Mouse (Mus musculus) ES-Bruce4 (cell line): ENCODE measurements around the gene Ctnnd2. TPM values are rescaled to one million over a fixed set of nuclear protein-coding genes. Genes with fewer than 3 reads are reported as not detected.

Source experiments
- H3K27ac ChIP-seq: 2 replicates; pipeline ENCODE4 v1.5.1; 2012; ENCODE audit warnings: low read length, inconsistent platforms; ENCODE audit not compliant: insufficient read depth
- H3K27me3 ChIP-seq: 2 replicates; pipeline ENCODE4 v1.6.1; 2012; ENCODE audit warnings: mild to moderate bottlenecking, low read length, inconsistent platforms; ENCODE audit not compliant: control insufficient read depth, poor library complexity, insufficient read depth, severe bottlenecking
- H3K36me3 ChIP-seq: 2 replicates; pipeline ENCODE4 v1.6.1; 2012; ENCODE audit warnings: inconsistent platforms, mild to moderate bottlenecking, low read length, moderate library complexity; ENCODE audit not compliant: control insufficient read depth, poor library complexity, insufficient read depth, severe bottlenecking
- H3K4me1 ChIP-seq: one replicate; pipeline ENCODE4 v1.8.1; 2011; ENCODE audit warnings: low read length; ENCODE audit not compliant: control insufficient read depth, insufficient read depth
- H3K4me3 ChIP-seq: 2 replicates; pipeline ENCODE4 v1.5.1; 2011; ENCODE audit warnings: low read depth, mild to moderate bottlenecking, low read length
- H3K9ac ChIP-seq: 2 replicates; pipeline ENCODE4 v1.6.1; 2012; ENCODE audit warnings: low read depth, mild to moderate bottlenecking, inconsistent platforms; ENCODE audit not compliant: poor library complexity, severe bottlenecking
- H3K9me3 ChIP-seq: replicated peaks from 2 replicates; pipeline ENCODE4 v1.6.1; 2012; ENCODE audit warnings: mild to moderate bottlenecking, low read length, inconsistent platforms; ENCODE audit not compliant: control insufficient read depth, poor library complexity, insufficient read depth, severe bottlenecking
- CTCF ChIP-seq: IDR thresholded peaks from one replicate; pipeline ENCODE4 v1.8.1; 2011; ENCODE audit warnings: low read depth, low read length
- EP300 ChIP-seq: IDR thresholded peaks from 2 replicates; pipeline ENCODE4 v1.6.1; 2011; ENCODE audit warnings: low read depth, low read length; ENCODE audit not compliant: insufficient read depth
- POLR2A ChIP-seq: IDR thresholded peaks from one replicate; pipeline ENCODE4 v1.8.1; 2011; ENCODE audit warnings: low read length; ENCODE audit not compliant: insufficient read depth
- polyA plus RNA-seq: library from polyadenylated mRNA; stranded (reverse); fragments of >200 nt; gene quantifications from 2 replicates; pipeline ENCODE4 v1.2.4, GENCODE M21; 2011; ENCODE audit warnings: low read depth; ENCODE audit not compliant: missing spikeins, insufficient read depth, insufficient read length

The Ctnnd2 gene
- polyA plus RNA-seq, 1 experiment = 2.4 TPM

DNA sequence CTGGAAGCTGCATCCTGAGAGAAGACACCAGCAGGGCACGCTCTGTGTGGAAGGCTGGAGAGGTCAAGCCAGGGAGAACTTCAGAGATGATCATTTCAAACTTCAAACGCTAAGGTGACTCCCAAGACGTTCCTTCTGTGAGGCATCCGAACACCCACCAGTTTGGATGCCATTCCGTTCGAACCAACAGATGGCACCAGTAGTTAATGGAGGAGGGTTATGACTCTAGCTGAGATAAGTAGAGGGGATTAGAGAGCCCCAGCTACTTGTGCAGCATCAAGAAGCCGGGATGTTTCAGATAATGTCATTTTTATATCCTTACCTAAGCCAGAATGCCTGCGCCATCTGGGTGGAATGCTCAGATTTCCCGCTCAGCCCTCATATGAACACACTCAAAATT lies 251.9 kb downstream of the Ctnnd2 start:
- H3K4me3 ChIP-seq = no peak overlapping the region
- no peaks in the 10 kb centered on the region for H3K4me1 ChIP-seq
- no peak overlapping the region for H3K9ac ChIP-seq
- no peaks in the 10 kb centered on the region for H3K9me3 ChIP-seq
- H3K27me3 ChIP-seq = no peaks in the 10 kb centered on the region
- no peak overlapping the region for H3K27ac ChIP-seq
- no peaks in the 10 kb centered on the region for H3K36me3 ChIP-seq
- TF ChIP-seq POLR2A = no peak
- TF ChIP-seq CTCF = no peak
- no peak for TF ChIP-seq EP300

DNA sequence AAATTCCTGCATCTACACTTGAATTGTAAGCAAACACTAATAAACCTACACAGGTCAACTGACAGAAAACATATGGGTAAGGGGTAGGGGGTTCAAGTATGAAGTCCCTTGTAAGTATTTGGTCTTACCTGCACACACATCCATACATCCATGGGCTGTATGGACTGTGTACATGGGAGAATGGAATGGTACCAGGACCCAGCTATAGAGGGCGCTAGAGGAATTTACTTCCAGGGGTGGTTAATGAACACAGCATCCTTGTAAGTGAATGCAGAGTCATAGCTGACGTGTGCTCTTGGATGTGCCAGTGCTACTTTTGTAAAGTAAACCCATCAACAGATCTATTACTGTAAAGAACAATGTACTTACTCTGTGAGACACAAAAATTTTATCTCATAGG lies 254.9 kb downstream of the Ctnnd2 start:
- H3K4me3 ChIP-seq = no peak overlapping the region
- no peaks in the 10 kb centered on the region for H3K27me3 ChIP-seq
- no peaks in the 10 kb centered on the region for H3K36me3 ChIP-seq
- H3K9ac ChIP-seq = no peak overlapping the region
- TF ChIP-seq POLR2A (no peak), EP300 (no peak), CTCF (no peak)
- no peaks in the 10 kb centered on the region for H3K4me1 ChIP-seq
- no peaks in the 10 kb centered on the region for H3K9me3 ChIP-seq
- no peak overlapping the region for H3K27ac ChIP-seq

DNA sequence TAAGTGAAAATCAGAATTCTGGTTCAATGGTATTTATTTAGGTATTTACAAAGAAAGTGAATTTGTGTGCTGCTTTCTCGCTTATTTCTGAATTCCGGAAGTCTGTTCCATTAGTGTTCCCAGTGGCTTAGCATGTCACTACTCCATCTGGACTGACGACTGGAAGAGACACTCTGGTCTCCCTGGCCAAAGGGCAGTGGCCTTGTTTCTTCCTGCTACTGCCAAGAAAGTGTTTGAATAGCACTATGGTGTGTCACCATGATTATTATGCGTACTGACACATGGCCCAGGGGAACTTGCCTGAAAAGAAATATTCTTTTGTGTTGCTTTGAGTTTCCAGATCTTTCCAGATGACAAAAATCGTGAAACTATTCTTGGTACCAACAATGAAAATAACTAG lies 266.7 kb downstream of the Ctnnd2 start:
- H3K4me3 ChIP-seq = no peak overlapping the region
- H3K9ac ChIP-seq = no peak overlapping the region
- TF ChIP-seq CTCF = no peak
- no peak for TF ChIP-seq POLR2A
- no peak overlapping the region for H3K27ac ChIP-seq
- H3K36me3 ChIP-seq = no peaks in the 10 kb centered on the region
- H3K27me3 ChIP-seq = no peaks in the 10 kb centered on the region
- no peaks in the 10 kb centered on the region for H3K4me1 ChIP-seq
- H3K9me3 ChIP-seq = no peaks in the 10 kb centered on the region

DNA sequence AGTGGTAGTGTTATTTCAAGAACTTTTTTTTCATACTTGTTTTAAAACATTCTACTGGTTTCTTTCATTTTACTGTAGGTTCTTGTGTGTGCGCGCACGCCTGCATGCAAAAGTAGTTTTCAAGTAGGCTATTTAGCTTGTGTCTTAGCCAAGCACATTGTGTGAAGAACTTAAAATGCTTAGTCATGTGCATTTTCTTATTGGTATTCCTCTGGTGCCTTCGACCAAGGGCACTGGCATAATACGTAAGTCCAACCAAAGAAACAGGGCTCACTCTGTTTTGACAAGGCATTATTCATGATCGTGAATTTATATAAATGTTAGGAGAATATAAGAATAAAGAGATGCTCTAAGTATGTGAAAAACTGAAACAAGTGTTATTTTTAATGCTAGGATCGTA lies 278.4 kb downstream of the Ctnnd2 start:
- no peaks in the 10 kb centered on the region for H3K9me3 ChIP-seq
- H3K27ac ChIP-seq = no peak overlapping the region
- H3K4me1 ChIP-seq = no peaks in the 10 kb centered on the region

DNA sequence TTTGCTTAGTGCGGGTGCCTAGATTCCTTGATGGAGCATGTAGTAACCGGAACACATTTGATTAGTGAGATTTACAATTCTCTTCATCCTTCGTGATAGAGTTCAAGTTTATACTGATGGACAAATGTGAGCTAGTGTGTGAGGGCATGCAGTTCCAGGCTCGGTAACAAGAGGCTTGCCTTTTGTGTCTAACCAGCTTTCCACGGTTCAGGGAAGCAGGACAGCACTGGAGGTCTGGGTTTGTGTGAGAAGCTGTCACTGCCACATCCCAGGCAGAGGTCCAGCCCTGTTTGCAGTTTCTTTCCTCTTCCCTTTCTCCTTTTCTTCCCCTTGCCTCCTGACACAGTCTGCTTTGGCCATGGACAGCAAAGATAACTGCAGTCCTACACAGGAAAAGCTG lies 279.5 kb downstream of the Ctnnd2 start:
- Histone ChIP-seq H3K27me3 (no peaks in the 10 kb centered on the region), H3K27ac (no peak overlapping the region), H3K9me3 (no peaks in the 10 kb centered on the region), H3K4me3 (no peak overlapping the region), H3K36me3 (no peaks in the 10 kb centered on the region), H3K9ac (no peak overlapping the region), H3K4me1 (no peaks in the 10 kb centered on the region)
- TF ChIP-seq POLR2A = no peak
- TF ChIP-seq CTCF = no peak

More for the DNA sequence above, 278.4 kb downstream of the Ctnnd2 start:
- Histone ChIP-seq H3K4me3 (no peak overlapping the region), H3K36me3 (no peaks in the 10 kb centered on the region), H3K9ac (no peak overlapping the region), H3K27me3 (no peaks in the 10 kb centered on the region)
- TF ChIP-seq CTCF (no peak), POLR2A (no peak), EP300 (no peak)

DNA sequence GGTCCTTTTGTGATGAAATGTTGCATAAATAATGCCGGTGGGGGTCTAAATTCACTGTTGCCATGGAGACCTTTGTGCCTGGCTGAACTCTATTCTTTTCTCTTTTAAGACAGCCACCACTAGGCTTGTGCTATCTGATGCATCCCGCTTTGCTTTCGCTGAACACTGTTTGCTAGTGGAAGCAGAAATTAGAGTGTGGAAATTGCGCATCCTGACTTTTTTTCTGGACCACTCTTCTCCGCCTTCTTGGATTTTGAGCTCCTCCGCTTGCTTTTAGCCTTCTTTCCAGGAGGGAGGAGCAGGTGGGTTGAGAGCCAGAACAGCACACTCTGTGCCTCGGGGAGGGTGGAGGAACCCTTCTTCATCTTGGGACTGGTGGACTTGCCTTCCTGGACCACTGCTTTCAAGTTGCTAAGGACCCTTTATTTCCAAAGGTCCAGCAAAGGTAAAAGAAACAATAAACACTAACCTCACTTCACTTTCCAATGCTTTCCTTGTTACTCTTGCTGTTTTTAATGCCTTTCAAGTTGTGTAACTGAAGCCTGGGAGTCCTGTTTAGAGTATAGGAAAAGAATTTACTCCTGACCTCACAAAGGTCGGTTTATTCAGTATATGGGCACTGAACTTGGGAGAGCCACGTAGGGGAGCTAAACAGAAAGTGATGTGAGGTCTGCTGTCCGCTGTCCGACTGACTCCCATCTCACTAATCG lies 285.3 kb downstream of the Ctnnd2 start:
- Histone ChIP-seq H3K36me3 (no peaks in the 10 kb centered on the region), H3K9ac (no peak overlapping the region), H3K9me3 (no peaks in the 10 kb centered on the region), H3K27ac (no peak overlapping the region), H3K4me3 (no peak overlapping the region), H3K27me3 (no peaks in the 10 kb centered on the region), H3K4me1 (no peaks in the 10 kb centered on the region)
- no peak for TF ChIP-seq EP300
- no peak for TF ChIP-seq POLR2A
- TF ChIP-seq CTCF = no peak
